Mouse (Mus musculus) left cerebral cortex, postnatal 25 days (tissue): ENCODE data around the gene Adprh. TPM values are rescaled to one million over a fixed set of nuclear protein-coding genes. Genes with fewer than 3 reads are reported as not detected.
A peak's percentile ranks its signal among the peaks of the same experiment; 100 is the strongest.

Source experiments
- DNase-seq, 2 experiments: peaks; one replicate each; pipeline ENCODE4 v3.0.0; 2022; ENCODE audit warnings: low spot score in 2 of 2, mixed read lengths in 1 of 2
- intact Hi-C: fragments of 180-260 bp; cut with DNase I; formaldehyde crosslinking; loops from one replicate; pipeline ENCODE4 v1.15.1; 2025
- total RNA-seq, 2 experiments: library from RNA; stranded (reverse); gene quantifications; 2 replicates each; pipeline ENCODE4 v1.2.3; 2021

The Adprh gene
- total RNA-seq, 2 experiments from 2014 or later, result 58.3 to 61.1 TPM

- no peak for DNase-seq
- intact Hi-C loops, result no loop called here
Measured at GRCm38 (mm10) chr16:38401468-38401867, 51.0 kb downstream of the Adprh start.

- intact Hi-C loops, result no loop called here
- no peak for DNase-seq
Measured at GRCm38 (mm10) chr16:38400311-38400960, 52.1 kb downstream of the Adprh start.

DNA sequence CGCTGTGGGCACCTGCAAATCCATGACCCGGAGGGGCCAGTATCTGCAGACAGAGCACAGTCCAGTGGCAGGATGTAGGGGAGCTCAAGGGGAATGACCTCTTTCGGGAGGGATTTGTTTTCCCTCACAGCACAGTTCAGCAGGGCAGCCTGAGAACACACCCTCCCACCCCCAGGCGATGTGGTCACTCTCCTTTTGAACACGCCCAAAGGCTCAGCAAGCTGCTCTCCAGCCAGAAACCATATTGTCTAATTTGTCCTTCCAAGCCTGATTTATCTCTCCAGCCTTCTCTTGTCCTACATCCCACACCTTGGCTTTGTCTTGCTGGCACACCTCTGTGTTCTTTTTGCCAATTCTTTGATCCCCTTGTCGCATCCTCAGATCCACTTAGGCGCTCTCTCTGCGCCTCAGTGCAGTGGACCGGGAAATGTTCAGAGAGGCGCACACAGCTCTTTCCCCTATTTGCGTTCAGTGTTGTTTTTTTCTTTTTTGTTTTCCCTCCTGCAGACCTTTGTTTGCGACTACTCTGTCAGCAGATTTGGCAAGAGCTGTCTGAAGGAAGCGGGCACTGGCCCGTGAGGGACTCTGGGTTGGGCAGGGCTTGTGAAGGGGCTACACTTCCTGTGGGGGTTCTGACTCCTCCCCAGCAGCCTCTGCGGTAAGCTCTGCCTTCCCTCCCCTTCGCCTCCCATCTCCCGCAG, 52.8 kb downstream of the Adprh start:
- intact Hi-C loops, result no loop called here
- peak; percentile 28 to 33 for DNase-seq

- intact Hi-C loops, result no loop called here
- DNase-seq, result no peak
Measured at GRCm38 (mm10) chr16:38399076-38399475, 53.4 kb downstream of the Adprh start.

GRCm38 (mm10) chr16:38398266-38398665, 54.2 kb downstream of the Adprh start:
- DNase-seq, result no peak
- intact Hi-C loops, result no loop called here

GRCm38 (mm10) chr16:38396155-38396554, 56.3 kb downstream of the Adprh start:
- DNase-seq, result no peak
- intact Hi-C loops, result no loop called here

DNA sequence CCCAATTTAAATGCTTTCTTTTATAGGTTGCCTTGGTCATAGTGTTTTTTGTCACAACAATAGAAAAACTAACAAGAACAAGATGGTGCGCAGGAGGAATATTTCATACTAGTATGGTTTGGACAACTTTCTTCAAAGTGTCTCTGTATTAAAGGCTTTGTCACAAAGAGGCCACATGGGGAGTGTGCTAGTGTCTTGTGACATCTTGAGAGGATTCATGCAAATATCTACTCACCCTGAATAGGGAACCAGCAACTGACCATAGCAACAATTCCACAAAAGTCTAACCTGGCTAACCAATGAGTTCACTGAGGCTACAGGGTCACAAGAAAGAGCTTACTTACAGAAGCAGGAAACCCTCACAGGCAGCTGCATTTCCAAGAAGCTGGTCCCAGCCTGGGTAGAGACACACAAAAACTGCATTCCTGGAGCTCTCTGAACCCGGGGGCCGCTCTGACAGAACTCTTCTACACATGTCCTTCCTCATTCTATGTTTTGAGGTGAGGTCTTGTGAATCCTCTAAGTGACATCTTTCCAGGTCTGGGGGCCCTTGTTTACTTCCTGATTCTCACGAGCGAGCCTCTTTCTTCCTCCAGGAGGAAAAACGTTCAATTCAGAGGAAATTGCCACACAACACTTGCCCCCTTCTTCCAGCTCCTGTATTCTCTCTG, 57.3 kb downstream of the Adprh start:
- no peak for DNase-seq
- intact Hi-C loops, result no loop called here

DNA sequence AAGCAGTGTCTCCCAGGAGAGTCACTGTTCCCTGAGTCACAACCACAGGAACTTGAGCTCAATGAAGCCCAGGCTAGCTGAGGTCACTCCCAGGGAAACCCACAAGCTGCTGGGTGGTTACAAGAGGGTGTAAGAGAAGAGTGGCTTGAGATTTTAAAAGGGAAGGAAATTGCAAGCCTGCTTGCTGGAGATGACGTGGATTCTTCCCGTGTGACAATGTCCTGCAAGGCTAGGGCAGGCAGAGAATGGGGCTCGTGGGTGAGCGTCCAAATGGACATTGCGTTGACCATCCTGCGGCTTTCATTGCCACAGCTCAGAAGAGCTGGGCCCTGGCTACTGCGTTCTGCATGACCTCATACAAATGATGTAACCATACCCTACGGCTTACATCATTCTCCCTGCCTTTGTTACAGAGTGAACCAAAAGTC, 58.3 kb downstream of the Adprh start:
- intact Hi-C loops, result no loop called here

More for the DNA sequence above, 58.3 kb downstream of the Adprh start:
- no peak for DNase-seq

Other genes starting within 250 kb of the Adprh start
- not detected for gene Nr1i2, start 157.9 kb downstream of the Adprh start, total RNA-seq
- 1 to 10 TPM; 1.4 TPM for gene Maats1, start 110.6 kb downstream of the Adprh start, total RNA-seq
- gene Cox17, start 105.7 kb downstream of the Adprh start, total RNA-seq, result 100 to 1,000 TPM; 116 to 123 TPM
- 1 to 10 TPM in 1 of 2 experiments, not detected in 1; 1.1 TPM for gene Gm21987, start 105.7 kb downstream of the Adprh start, total RNA-seq
- gene Popdc2, start 90.5 kb downstream of the Adprh start, total RNA-seq, result under 1 TPM; 0.21 to 0.50 TPM
- 1 to 10 TPM; 1.2 to 1.3 TPM for gene Pla1a, start 19.6 kb downstream of the Adprh start, total RNA-seq
- gene Cd80, start 2.9 kb upstream of the Adprh start, total RNA-seq, result under 1 TPM; 0.53 to 0.83 TPM
- gene Timmdc1, start 70.0 kb upstream of the Adprh start, total RNA-seq, result 10 to 100 TPM; 32.6 to 33.5 TPM
- 10 to 100 TPM; 41.1 to 44.8 TPM for gene Poglut1, start 97.6 kb upstream of the Adprh start, total RNA-seq
- 10 to 100 TPM; 18.7 to 23.5 TPM for gene Tmem39a, start 106.0 kb upstream of the Adprh start, total RNA-seq